Mouse (Mus musculus): ENCODE data around the gene Sidt1.

DNA sequence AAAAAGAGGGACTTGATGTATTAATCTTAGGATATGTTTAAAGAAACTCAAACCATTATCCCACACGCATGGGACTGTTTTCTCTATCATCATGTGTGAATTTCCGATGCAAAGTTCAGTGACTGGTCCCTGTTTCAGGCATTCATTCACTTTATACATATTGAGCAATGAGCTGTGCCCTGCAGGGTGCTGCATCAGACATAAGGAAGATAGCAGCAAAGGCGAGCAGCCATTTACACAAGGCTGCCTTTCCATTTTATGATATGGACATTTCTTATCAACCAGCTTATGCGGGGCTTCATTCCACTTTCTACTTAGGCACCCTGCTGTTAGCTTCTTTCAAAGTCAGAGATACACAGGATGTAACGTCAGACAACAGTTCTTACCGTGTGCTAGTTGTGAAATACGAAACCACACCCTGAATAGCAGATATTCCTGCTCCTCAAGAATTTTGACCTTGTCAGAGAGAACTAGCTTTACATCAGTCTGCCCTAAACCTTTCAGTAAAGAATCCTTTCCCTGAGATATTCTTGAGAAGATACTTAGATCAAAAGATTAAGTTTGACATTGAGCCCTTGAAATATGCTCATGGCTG is 45.5 kb downstream of the Sidt1 start:
- TF ChIP-seq CTCF (conservative IDR thresholded peaks at IDR 0.05; ENCODE audit: low read length) (no peak), NANOG (IDR thresholded peaks at IDR 0.05; ENCODE audit: borderline replicate concordance, low read length) (no peak), POU5F1 (IDR thresholded peaks at IDR 0.05; ENCODE audit: borderline replicate concordance, low read length) (no peak)

Measured in E14TG2a.4 (cell line).